Mouse (Mus musculus): ENCODE results near the gene Shcbp1l.

The Shcbp1l gene

DNA sequence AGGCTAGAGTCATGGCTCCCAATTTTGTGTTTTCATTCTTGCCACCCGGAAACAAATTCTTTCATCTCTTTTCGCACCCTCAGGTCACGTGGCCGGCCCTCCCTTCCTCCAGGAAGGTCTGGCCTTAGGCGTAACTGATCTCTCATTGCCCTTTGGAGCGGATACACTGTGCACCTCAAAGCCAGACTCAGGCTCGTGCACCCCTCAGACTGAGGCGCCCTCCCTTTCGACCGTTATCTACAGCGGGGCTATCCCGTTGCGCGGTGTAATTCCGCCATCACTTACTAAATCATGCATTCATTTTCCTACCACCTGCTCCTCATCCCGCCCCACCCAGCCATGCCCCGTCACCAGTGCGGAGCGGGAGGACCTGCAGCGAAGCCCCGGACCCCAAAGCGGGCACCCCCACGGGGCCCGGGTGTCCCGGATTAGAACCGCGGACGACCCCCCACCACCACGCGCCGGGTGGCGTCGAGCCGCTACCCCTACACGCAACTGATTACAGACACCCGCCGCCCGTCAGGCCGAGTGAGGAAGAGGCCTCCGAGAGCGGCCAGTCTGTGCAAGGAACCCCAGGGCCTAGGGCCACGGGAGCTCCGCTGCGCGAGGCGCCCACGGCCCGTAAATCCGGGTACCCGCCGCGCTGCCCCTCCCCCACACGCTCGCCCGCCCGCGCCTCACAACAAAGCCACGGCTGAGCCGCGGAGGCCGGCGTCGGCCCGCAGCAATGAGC, 62.0 kb downstream of the Shcbp1l start:
- peak in 1 of 2 experiments; percentile 47 for DNase-seq (ENCODE audit: low spot score in 2 of 2)

DNA sequence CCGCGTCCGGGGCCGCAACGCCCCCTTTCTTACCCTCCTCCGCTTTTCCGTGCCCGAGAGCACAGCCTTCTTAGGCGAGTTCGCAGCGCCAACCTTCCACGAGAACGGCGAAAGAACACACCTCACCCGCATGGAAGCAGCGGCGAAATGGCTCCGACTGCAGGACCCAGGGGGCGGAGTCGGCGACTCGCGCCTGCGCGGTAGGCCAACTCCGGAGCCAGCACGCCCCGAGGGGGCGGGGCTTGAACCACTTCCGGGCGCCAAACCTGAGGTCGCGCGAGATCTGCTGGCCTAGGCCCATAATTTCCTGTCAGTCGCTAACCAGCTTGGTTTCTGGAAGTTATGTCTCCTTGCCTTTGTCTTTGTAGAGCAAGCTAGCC, 62.5 kb downstream of the Shcbp1l start, which contains the start of gene Dhx9:
Gene Dhx9 (minus strand): TSS at position 161 of the 380 bp plus-strand sequence.
- DNase-seq (ENCODE audit: low spot score in 2 of 2) = peak; percentile 99

DNA sequence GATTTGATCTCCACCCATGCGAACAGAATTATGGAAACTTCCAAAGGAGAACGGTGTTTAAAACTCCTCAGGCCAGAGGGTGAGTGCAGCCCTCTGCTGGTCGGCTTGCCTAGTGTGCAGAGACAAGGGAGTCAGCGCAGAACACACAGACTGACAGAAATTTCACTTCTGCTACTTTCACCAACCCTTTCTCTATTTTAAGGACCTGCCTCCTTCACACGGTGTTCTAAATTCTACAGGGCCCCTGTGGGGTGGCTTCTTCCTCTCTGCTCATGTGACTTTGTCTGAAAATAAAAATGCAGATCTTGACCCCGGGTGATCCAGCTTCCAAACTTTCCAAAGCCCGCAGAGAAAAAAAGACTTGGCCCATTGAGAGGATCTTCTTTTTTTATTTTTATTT, 64.2 kb downstream of the Shcbp1l start:
- no peak for DNase-seq (ENCODE audit: low spot score in 2 of 2)

- no peak for DNase-seq (ENCODE audit: low spot score in 2 of 2)
Observed at GRCm38 (mm10) chr1:153489540-153489939, 64.6 kb downstream of the Shcbp1l start.

DNA sequence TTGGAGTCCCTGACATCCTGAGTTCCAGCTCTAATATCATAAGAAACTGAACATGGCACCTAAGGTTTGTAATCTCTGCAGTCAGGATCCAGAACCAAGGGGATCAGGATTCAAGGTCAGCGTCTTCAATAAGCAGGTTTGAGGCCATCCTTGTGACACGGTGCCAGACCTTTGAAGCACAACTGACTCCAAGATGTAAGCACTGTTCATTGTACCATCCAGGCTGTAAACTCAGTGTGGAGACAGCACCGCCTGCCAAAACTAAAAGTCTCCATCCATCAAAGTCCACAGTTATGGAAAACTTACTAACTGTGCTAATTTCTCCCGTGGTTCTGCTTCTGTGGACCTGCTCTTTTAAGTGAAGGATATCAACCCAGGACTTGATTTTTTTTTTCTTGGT, 65.0 kb downstream of the Shcbp1l start:
- no peak for DNase-seq (ENCODE audit: low spot score in 2 of 2)

GRCm38 (mm10) chr1:153491345-153491744, 66.4 kb downstream of the Shcbp1l start:
- DNase-seq (ENCODE audit: low spot score in 2 of 2) = no peak

DNA sequence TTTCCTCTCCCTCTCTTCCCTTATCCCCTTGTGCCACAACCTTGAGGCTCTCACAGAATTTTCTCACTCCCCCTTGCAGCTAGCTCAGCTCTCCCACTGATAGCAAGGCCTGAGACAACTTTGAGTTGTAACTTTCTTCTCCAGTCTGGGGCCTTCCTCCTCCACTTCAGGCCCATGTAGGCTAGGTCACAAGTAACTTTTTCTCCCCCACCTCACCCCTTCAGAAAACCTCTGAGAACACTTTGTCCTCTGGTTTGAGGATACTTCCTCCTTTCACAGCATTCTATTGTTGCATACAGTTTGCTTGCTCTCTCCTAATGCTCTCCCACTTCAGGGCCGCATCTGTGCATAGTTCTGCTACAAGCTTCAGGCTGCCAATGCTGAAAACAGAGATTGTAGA, 66.9 kb downstream of the Shcbp1l start:
- no peak for DNase-seq (ENCODE audit: low spot score in 2 of 2)

GRCm38 (mm10) chr1:153493338-153493737, 68.4 kb downstream of the Shcbp1l start:
- no peak for DNase-seq (ENCODE audit: low spot score in 2 of 2)

DNA sequence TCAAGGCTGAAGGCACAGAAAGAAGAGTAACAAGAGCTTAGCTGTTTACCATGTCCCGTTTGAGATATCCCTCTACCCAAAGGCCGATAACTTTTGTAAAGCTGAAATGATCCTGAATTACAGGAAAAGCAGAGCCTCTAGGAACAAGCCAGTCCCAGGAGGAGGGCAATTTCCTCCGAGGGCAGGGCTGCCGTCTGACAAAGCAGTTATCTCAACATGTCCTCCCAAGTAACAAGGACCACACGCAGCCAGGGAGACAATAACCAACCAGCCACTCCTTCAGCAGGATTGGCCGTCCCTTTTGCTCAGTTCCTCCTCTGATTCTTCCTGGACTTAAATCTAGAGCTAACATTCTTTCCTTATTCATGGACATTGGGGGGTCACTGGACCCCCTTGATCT, 69.0 kb downstream of the Shcbp1l start:
- no peak for DNase-seq (ENCODE audit: low spot score in 2 of 2)

DNA sequence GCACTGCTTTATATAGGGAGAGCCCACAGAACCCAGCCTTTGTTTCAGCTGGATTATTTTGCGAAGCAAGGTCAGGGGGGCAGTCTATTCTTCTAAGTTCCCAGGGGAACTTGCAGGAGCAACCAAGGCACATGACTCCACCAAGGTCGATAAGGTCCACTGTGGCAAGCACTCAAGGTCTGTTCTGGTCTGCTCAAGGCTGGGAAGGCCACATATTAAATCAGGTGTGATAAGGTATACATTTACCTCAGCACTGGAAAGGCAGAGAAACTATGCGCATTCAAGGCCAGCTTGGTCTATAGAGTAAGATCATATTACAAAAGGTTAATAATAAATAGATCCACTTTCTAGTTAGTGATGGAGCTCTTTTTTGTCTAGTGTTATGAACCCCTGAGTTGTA, 71.1 kb downstream of the Shcbp1l start:
- DNase-seq (ENCODE audit: low spot score in 2 of 2) = no peak

DNA sequence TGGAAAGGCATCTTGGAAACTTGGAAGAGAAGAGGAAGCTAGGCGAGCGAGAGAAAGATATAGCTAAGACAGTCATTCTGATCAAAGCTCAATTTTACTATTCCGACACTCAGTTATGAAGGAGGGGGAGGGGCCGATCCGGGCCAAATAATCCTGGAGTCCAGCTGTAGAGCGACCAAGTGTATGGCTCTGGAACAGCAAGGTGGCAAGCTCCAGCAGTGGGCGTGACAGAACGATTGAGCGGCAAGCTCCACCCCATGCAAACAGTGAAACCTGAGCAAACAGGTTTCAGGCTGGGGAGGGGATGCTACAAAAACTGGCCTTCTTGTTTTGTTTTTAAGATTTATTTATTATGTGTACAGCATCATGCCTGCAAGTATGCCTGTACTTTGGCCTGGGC, 75.1 kb downstream of the Shcbp1l start:
- no peak for DNase-seq (ENCODE audit: low spot score in 2 of 2)

- no peak for DNase-seq (ENCODE audit: low spot score in 2 of 2)
Observed at GRCm38 (mm10) chr1:153501644-153502321, 76.8 kb downstream of the Shcbp1l start.

All from cerebellum, postnatal 4 days (tissue).